Mouse (Mus musculus) small intestine, adult 2 months (tissue): Measurements from ENCODE around the gene Ptpn11.

Source experiments
- CTCF ChIP-seq: fragments of 200-500 bp; IDR thresholded peaks from 2 replicates; pipeline ENCODE4 v1.5.1; 2012; ENCODE audit warnings: low read depth, mild to moderate bottlenecking, control low read depth, inconsistent platforms, low read length, moderate library complexity, mixed read lengths; ENCODE audit not compliant: insufficient replicate concordance, insufficient read length; ENCODE audit errors: extremely low read depth
- POLR2A ChIP-seq: fragments of 200-500 bp; IDR thresholded peaks from 2 replicates; pipeline ENCODE4 v1.6.1; 2012; ENCODE audit warnings: low read depth, mild to moderate bottlenecking, control low read depth, inconsistent platforms, low read length, moderate library complexity

DNA sequence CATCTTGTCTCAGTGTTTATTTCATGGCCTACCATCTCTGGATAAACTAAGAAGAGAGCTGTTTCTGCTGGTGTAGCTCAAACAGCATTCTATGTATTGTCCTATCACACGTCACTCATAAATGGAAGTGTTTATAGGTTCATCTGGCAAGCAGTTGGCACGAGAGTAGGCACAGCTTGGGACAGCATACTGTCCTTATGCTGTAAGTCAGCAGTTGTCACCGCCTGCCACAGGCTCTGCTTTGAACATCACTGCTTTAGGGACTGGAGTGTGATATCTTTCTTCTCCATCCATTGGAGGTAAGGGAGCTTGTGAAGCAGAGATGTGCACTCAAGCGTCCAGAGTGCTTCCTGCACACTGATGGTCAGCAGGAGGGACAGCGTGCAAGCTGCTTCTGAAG is 48.6 kb upstream of the Ptpn11 start:
- no peak for TF ChIP-seq POLR2A
- TF ChIP-seq CTCF, result no peak
